Mouse (Mus musculus): ENCODE measurements around the gene Ccnd1.

Gene Ccnd1

GRCm38 (mm10) chr7:144939344-144940002 lies at the start of gene Ccnd1:
Ccnd1 (minus strand) TSS chr7:144939925.
- no peak for DNase-seq

- DNase-seq: no peak
Observed at GRCm38 (mm10) chr7:144988856-144989255, 49.1 kb upstream of the Ccnd1 start.

GRCm38 (mm10) chr7:144985100-144985499 lies 45.4 kb upstream of the Ccnd1 start:
- no peak for DNase-seq

GRCm38 (mm10) chr7:144982358-144983110 lies 42.8 kb upstream of the Ccnd1 start:
- DNase-seq: no peak

GRCm38 (mm10) chr7:144981426-144982079 lies 41.8 kb upstream of the Ccnd1 start:
- DNase-seq: no peak

- DNase-seq: no peak
Observed at GRCm38 (mm10) chr7:144979814-144980213, 40.1 kb upstream of the Ccnd1 start.

GRCm38 (mm10) chr7:144977121-144977520 lies 37.4 kb upstream of the Ccnd1 start:
- DNase-seq: no peak

GRCm38 (mm10) chr7:144973461-144973860 lies 33.7 kb upstream of the Ccnd1 start:
- DNase-seq: no peak

GRCm38 (mm10) chr7:144971769-144972168 lies 32.0 kb upstream of the Ccnd1 start:
- no peak for DNase-seq

GRCm38 (mm10) chr7:144970997-144971768 lies 31.5 kb upstream of the Ccnd1 start:
- DNase-seq: no peak

- DNase-seq: no peak
Observed at GRCm38 (mm10) chr7:144965893-144966292, 26.2 kb upstream of the Ccnd1 start.

- no peak for DNase-seq
Observed at GRCm38 (mm10) chr7:144964316-144964715, 24.6 kb upstream of the Ccnd1 start.

GRCm38 (mm10) chr7:144963911-144964310 lies 24.2 kb upstream of the Ccnd1 start:
- DNase-seq: no peak

GRCm38 (mm10) chr7:144958509-144959395 lies 19.0 kb upstream of the Ccnd1 start:
- no peak for DNase-seq

- peak in 1 of 2 experiments; percentile 52 for DNase-seq
Observed at GRCm38 (mm10) chr7:144943254-144943653, 3.5 kb upstream of the Ccnd1 start.

- DNase-seq: no peak
Observed at GRCm38 (mm10) chr7:144942744-144943135, 3.0 kb upstream of the Ccnd1 start.

GRCm38 (mm10) chr7:144942071-144942743 lies 2.5 kb upstream of the Ccnd1 start:
- DNase-seq: no peak

GRCm38 (mm10) chr7:144941242-144941831 lies 1.6 kb upstream of the Ccnd1 start:
- peak; percentile 32 to 42 for DNase-seq

- DNase-seq: no peak
Observed at GRCm38 (mm10) chr7:144940585-144940984, 860 bp upstream of the Ccnd1 start.

GRCm38 (mm10) chr7:144940003-144940571 lies 362 bp upstream of the Ccnd1 start:
- no peak for DNase-seq
